Mouse (Mus musculus): Measurements from ENCODE around the gene 1700047I17Rik2. TPM values are rescaled to one million over a fixed set of nuclear protein-coding genes. Genes with fewer than 3 reads are reported as not detected.
A peak's percentile ranks its signal among the peaks of the same experiment; 100 is the strongest.
"Not testable (repeated sequence)": the region's sequence is repeated elsewhere in the genome, so short reads cannot be mapped to it uniquely, and the experiment has no call there.

Gene 1700047I17Rik2
- not detected for polyA plus RNA-seq (2017; shearing (Covaris generic))

DNA sequence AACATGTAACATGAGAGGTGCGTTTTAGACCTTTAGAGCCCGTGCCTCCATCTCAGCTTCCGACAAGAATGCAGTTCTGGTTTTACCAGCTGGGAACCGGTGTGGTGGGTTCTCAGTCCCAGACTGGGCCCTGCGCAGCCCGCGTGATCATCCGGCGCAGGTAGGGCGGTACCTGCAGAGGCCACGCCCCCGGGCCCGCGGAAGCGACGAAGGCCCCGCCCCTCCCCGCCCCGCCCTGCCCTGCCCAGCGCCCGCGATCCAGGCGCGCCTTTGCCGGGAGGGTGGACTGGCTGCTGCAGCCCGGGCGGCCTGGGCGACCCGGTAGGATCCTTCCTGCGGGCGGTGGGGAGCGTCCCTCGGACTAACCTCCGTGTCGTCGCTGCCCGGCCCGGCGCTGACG lies at the start of gene 1700047I17Rik2:
Gene 1700047I17Rik2 (plus strand): TSS at position 287 of the 400 bp plus-strand sequence.
- ATAC-seq = peak; percentile 89

- peak; percentile 94 for ATAC-seq
Observed at GRCm38 (mm10) chr12:55154559-55155448, 44.6 kb upstream of the 1700047I17Rik2 start, which contains the start of gene Srp54b. Srp54b (plus strand) TSS chr12:55155104.

DNA sequence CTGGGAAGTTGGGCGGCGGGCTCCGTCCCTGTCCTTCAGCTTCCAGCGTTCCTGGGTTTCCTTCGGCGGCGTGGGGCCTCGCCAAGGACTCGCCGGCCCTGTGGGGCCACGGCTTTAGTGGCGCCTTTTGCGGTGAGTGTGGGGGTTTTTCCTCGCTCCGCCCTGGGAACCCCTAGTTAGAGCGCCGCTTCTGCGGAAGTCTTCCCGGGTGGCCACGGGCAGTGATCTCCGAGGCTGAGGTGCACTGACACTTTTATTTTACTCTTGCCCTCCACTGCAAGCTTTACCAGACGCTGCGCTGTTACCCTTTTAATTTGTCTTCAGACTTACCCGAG lies 44.0 kb upstream of the 1700047I17Rik2 start:
- ATAC-seq = peak; percentile 46

- ATAC-seq = not testable (repeated sequence)
Observed at GRCm38 (mm10) chr12:55167034-55167557, 32.3 kb upstream of the 1700047I17Rik2 start.

DNA sequence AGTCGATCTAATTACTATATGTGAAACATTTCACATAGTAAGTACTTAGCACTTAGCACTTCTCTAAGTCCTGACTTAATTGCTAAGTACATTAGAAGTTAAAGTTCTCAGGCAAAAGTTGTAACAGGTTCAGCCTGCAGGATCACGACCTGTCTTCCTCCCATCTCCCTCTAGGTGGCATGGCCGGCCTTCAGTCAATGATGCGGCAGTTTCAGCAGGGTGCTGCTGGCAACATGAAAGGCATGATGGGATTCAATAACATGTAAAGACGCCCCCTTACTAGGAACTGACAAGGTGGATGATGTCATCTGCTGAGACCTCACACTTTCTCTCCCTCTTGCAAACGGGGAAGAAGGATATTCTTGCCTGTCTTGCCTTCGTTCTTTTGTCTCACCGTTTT lies 11.7 kb upstream of the 1700047I17Rik2 start:
- ATAC-seq = not testable (repeated sequence)

DNA sequence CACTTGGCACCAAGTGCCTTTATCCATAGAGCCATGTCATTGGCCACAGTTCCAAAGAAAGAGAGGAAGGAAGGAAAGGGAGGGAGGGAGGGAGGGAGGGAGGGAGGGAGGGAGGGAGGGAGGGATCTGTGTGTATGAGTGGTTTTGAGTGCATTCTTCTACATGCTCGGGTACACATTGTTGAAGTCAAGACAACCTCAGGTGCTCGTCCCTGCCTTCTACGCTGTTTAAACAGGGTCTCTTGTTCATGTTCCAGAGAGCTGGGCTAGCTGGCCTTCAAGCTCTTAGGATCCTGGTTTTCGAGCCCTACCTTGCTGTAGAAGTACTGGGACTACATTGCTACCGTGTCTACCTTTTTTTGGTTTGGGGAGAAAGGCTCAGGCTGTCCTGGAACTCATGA lies 10.3 kb upstream of the 1700047I17Rik2 start:
- ATAC-seq = not testable (repeated sequence)

- ATAC-seq = peak; percentile 71
Observed at GRCm38 (mm10) chr12:55199799-55200198, 407 bp downstream of the 1700047I17Rik2 start.

- ATAC-seq = not testable (repeated sequence)
Observed at GRCm38 (mm10) chr12:55212944-55213343, 13.6 kb downstream of the 1700047I17Rik2 start.

DNA sequence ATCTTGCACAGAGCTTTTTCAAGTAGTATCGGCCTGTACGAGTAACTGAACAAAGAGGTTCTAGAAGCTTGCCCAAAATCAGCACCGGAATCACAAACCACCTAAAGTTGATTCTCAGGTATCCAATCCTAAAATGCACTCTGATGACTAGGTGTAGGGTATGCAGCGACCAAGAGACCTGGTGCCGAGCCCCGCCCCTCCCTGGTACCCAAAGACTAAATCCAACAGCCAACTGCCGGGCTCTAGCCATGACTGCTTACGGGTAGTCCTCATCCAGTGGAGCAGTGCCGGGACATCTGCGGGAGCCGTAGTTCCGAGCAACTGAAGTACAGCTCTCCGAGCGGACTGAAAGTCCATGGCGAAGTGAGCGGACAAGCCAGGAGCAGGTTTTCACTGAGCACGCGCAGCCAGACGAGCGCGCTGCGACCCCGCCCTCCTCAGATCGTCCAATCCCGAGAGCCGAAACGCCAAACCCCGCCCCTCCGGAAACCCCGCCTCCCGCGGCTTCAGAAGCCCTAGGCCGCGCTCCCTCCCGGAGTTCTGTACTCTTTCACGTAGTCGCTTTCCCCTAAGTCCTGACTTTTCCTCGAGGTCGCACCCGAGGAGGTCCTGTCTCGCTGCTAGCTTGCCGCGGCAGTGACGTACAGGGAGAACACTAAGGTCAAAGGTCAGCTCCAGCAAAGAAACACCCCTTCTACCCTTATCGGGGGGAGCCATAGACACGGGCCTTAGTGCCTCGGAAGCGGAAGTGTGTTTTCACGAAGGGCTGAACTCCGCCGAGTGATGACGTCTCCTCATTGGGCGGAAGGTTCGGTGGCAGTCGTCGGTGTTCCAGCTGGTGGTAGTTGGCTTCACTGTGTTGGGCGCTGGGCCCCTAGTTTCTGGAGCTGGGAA lies 30.5 kb downstream of the 1700047I17Rik2 start, which contains the start of gene Srp54c:
Gene Srp54c (plus strand): TSS at position 543 of the 894 bp plus-strand sequence.
- ATAC-seq = peak; percentile 92

GRCm38 (mm10) chr12:55230520-55230861 lies 31.1 kb downstream of the 1700047I17Rik2 start:
- ATAC-seq = peak; percentile 67

- not testable (repeated sequence) for ATAC-seq
Observed at GRCm38 (mm10) chr12:55242243-55242642, 42.9 kb downstream of the 1700047I17Rik2 start.

- not testable (repeated sequence) for ATAC-seq
Observed at GRCm38 (mm10) chr12:55261950-55262349, 62.6 kb downstream of the 1700047I17Rik2 start.

GRCm38 (mm10) chr12:55263385-55263784 lies 64.0 kb downstream of the 1700047I17Rik2 start:
- not testable (repeated sequence) for ATAC-seq

Other genes starting within 250 kb of the 1700047I17Rik2 start
- gene Gm20403, start 213.1 kb upstream of the 1700047I17Rik2 start, polyA plus RNA-seq (2017; shearing (Covaris generic)) = not detected
- 10 to 100 TPM; 31.0 to 41.8 (median 34.4) TPM for gene Baz1a, start 185.2 kb upstream of the 1700047I17Rik2 start, polyA plus RNA-seq (2017; shearing (Covaris generic))
- gene 2700097O09Rik, start 119.5 kb upstream of the 1700047I17Rik2 start, polyA plus RNA-seq (2017; shearing (Covaris generic)) = 10 to 100 TPM; 18.7 to 24.4 (median 18.7) TPM
- 100 to 1,000 TPM; 136 to 177 (median 154) TPM for gene Srp54a, start 119.3 kb upstream of the 1700047I17Rik2 start, polyA plus RNA-seq (2017; shearing (Covaris generic))
- 10 to 100 TPM; 15.6 to 28.9 (median 16.6) TPM for gene Fam177a, start 75.1 kb upstream of the 1700047I17Rik2 start, polyA plus RNA-seq (2017; shearing (Covaris generic))
- gene Srp54b, start 44.5 kb upstream of the 1700047I17Rik2 start, polyA plus RNA-seq (2017; shearing (Covaris generic)) = 10 to 100 TPM; 32.8 to 49.1 (median 34.4) TPM
- 10 to 100 TPM; 51.2 to 68.8 (median 54.5) TPM for gene Srp54c, start 30.6 kb downstream of the 1700047I17Rik2 start, polyA plus RNA-seq (2017; shearing (Covaris generic))
- 10 to 100 TPM in 1 of 3 experiments, 1 to 10 TPM in 2; 6.1 to 10.2 (median 9.4) TPM for gene 1110008L16Rik, start 100.0 kb downstream of the 1700047I17Rik2 start, polyA plus RNA-seq (2017; shearing (Covaris generic))
- gene Ppp2r3c, start 103.4 kb downstream of the 1700047I17Rik2 start, polyA plus RNA-seq (2017; shearing (Covaris generic)) = 10 to 100 TPM; 18.1 to 32.2 (median 20.8) TPM
- 100 to 1,000 TPM; 255 to 323 (median 266) TPM for gene Psma6, start 184.6 kb downstream of the 1700047I17Rik2 start, polyA plus RNA-seq (2017; shearing (Covaris generic))